Mouse (Mus musculus): ENCODE measurements at regions not wholly inside any gene's neighbourhood (a gene's known extent, or its start where the extent isn't known, plus 50 kb on each side); places are given as distances from the start of the nearest gene placed in this dataset.
A peak's percentile ranks its signal among the peaks of the same experiment; 100 is the strongest.

DNA sequence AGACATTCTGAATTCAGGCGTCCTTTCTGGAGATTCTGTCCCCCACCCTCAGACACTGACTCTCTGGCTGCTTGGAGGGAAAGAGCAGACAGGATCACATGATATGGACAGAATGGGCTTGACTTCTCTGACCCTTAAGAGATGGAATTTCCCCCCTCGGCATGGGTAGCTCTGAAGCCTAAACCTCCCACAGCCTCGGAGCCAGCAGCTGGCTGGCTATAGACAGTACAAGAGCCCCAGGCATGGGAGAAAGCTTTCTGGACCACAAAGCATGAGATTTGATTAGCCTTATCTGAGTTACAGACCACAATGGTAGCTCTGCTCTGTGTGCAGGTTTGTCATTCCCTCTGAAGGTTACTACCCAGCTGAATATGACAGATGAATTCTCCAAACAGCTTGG is 156.1 kb upstream of the Sstr4 start:
- Histone ChIP-seq H3K27ac (no peak overlapping the region), H3K4me2 (ENCODE audit: low read length) (no peak overlapping the region), H3K9me3 (replicated peaks; ENCODE audit: low read length) (no peaks in the 10 kb centered on the region), H3K4me3 (replicated peaks; ENCODE audit: low read depth, low read length) (no peak overlapping the region), H3K27me3 (ENCODE audit: insufficient read depth, low read length) (no peaks in the 10 kb centered on the region), H3K4me1 (replicated peaks; ENCODE audit: insufficient read depth, low read length) (no peaks in the 10 kb centered on the region), H3K36me3 (ENCODE audit: insufficient read depth, low read length) (no peaks in the 10 kb centered on the region), H3K9ac (ENCODE audit: low read depth, low read length) (no peak overlapping the region)
- peak; percentile 67; the same call in 1 of the 2 replicates for ATAC-seq (replicated peaks; ENCODE audit: low FRiP score, low read depth)
- TF ChIP-seq CTCF (IDR thresholded peaks at IDR 0.05; ENCODE audit: low read depth), result no peak
- 22% methylated on average over 3 of the region's 3 CpGs for WGBS
- DNase-seq (ENCODE audit: low spot score), result peak; percentile 50

DNA sequence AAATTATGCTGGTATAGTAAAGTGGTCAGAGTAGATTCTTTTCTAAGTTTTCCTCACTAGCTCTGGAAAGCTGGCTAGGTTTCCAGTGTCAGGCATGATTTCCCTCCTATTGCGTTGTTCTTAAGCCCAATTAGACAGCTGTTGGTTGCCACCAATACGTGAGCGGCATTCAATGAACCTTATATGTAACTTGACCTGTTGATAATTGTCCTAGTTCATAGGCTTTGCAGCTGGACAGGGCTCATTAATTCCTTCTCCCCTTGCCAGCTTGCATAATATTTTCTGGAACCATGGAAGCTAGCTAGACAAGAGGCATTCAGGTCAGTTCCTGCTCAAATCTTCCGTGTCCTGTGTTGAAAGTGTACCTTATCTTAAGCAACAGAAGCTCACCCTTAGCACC is 152.9 kb upstream of the Sstr4 start:
- WGBS, result 49% methylated on average over 4 of the region's 4 CpGs
- Histone ChIP-seq H3K4me1 (replicated peaks; ENCODE audit: insufficient read depth, low read length) (no peaks in the 10 kb centered on the region), H3K36me3 (ENCODE audit: insufficient read depth, low read length) (no peaks in the 10 kb centered on the region), H3K9ac (ENCODE audit: low read depth, low read length) (no peak overlapping the region), H3K27me3 (ENCODE audit: insufficient read depth, low read length) (no peaks in the 10 kb centered on the region), H3K4me2 (ENCODE audit: low read length) (no peak overlapping the region), H3K4me3 (replicated peaks; ENCODE audit: low read depth, low read length) (no peak overlapping the region), H3K9me3 (replicated peaks; ENCODE audit: low read length) (no peaks in the 10 kb centered on the region), H3K27ac (no peak overlapping the region)
- TF ChIP-seq CTCF (IDR thresholded peaks at IDR 0.05; ENCODE audit: low read depth), result no peak
- ATAC-seq (replicated peaks; ENCODE audit: low FRiP score, low read depth), result peak; percentile 85
- peak; percentile 73 for DNase-seq (ENCODE audit: low spot score)

DNA sequence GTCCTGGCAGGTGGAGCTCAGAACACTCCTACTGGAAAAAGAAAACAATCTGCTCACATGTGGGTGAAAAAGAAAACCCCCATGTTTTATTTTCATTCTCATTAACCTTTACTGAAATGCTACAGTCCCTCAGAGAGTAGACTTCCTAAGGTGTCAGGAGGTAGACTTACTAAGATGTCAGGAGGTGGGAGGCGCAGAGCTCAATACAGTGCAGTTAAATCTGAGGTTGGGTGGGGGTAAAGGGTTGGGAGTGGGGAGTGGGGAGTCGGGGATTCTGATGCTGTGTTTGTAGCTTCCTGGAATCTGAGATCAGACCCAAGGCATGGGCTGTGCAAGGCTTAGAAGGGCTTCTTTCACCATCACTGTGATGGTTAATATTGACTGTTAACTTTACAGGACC is 149.6 kb upstream of the Sstr4 start:
- no peak for ATAC-seq (replicated peaks; ENCODE audit: low FRiP score, low read depth)
- WGBS, result 63% methylated on average over 2 of the region's 2 CpGs
- no peak for TF ChIP-seq CTCF (IDR thresholded peaks at IDR 0.05; ENCODE audit: low read depth)
- no peaks in the 10 kb centered on the region for H3K9me3 ChIP-seq (replicated peaks; ENCODE audit: low read length)
- H3K4me2 ChIP-seq (ENCODE audit: low read length), result no peak overlapping the region
- H3K36me3 ChIP-seq (ENCODE audit: insufficient read depth, low read length), result no peaks in the 10 kb centered on the region
- no peak overlapping the region for H3K9ac ChIP-seq (ENCODE audit: low read depth, low read length)
- no peak overlapping the region for H3K4me3 ChIP-seq (replicated peaks; ENCODE audit: low read depth, low read length)
- H3K27me3 ChIP-seq (ENCODE audit: insufficient read depth, low read length), result no peaks in the 10 kb centered on the region
- no peak overlapping the region for H3K27ac ChIP-seq
- peak; percentile 9 for DNase-seq (ENCODE audit: low spot score)
- H3K4me1 ChIP-seq (replicated peaks; ENCODE audit: insufficient read depth, low read length), result no peaks in the 10 kb centered on the region

DNA sequence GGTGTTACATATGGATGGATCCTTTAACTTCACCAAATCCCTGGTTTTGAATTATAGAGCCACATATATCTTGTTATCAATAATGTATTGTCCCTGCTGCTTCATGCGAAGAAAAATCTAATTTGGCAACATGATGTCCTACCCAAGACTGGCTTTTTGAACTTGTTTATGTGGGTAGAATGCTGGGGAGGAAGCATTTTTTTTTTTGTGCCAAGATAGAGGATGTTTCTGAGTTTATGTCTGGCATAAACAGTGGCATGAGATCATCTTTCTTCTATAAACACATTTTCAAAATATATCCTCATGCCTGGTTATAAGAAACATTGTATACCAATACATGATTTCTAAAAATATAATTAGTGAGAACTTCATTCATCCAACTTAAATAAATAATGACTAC is 144.2 kb upstream of the Sstr4 start:
- DNase-seq (ENCODE audit: low spot score), result no peak
- Histone ChIP-seq H3K27ac (no peak overlapping the region), H3K27me3 (ENCODE audit: insufficient read depth, low read length) (no peaks in the 10 kb centered on the region), H3K4me2 (ENCODE audit: low read length) (no peak overlapping the region), H3K36me3 (ENCODE audit: insufficient read depth, low read length) (no peaks in the 10 kb centered on the region), H3K9me3 (replicated peaks; ENCODE audit: low read length) (no peaks in the 10 kb centered on the region), H3K9ac (ENCODE audit: low read depth, low read length) (no peak overlapping the region), H3K4me3 (replicated peaks; ENCODE audit: low read depth, low read length) (no peak overlapping the region), H3K4me1 (replicated peaks; ENCODE audit: insufficient read depth, low read length) (no peaks in the 10 kb centered on the region)
- TF ChIP-seq CTCF (IDR thresholded peaks at IDR 0.05; ENCODE audit: low read depth), result no peak
- 83% methylated on average over 1 of the region's 1 CpGs for WGBS
- ATAC-seq (replicated peaks; ENCODE audit: low FRiP score, low read depth), result no peak

DNA sequence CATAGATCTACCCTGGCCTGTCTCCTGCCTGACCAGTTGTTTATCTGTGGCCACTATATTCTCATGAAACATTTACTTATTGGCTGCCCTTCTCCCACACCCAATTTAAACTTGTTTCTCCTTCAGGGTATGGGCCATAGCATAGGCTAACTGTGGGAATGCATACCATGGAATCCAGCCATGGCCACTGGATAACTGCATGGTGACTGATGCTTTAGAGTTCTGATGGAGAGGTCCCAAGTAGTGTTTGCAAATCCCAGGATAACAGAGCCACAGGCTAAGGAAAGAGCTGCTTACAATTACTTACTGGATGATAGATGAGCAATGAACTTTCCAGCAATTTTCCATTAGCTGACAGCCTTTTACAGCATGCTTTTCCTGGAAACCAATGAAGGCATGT is 139.5 kb upstream of the Sstr4 start:
- TF ChIP-seq CTCF (IDR thresholded peaks at IDR 0.05; ENCODE audit: low read depth), result no peak
- DNase-seq (ENCODE audit: low spot score) (no peak), ATAC-seq (replicated peaks; ENCODE audit: low FRiP score, low read depth) (no peak)
- H3K4me2 ChIP-seq (ENCODE audit: low read length), result no peak overlapping the region
- H3K27ac ChIP-seq, result no peak overlapping the region
- no peaks in the 10 kb centered on the region for H3K36me3 ChIP-seq (ENCODE audit: insufficient read depth, low read length)
- no peak overlapping the region for H3K4me3 ChIP-seq (replicated peaks; ENCODE audit: low read depth, low read length)
- no peaks in the 10 kb centered on the region for H3K27me3 ChIP-seq (ENCODE audit: insufficient read depth, low read length)
- no peaks in the 10 kb centered on the region for H3K4me1 ChIP-seq (replicated peaks; ENCODE audit: insufficient read depth, low read length)
- H3K9ac ChIP-seq (ENCODE audit: low read depth, low read length), result no peak overlapping the region
- no peaks in the 10 kb centered on the region for H3K9me3 ChIP-seq (replicated peaks; ENCODE audit: low read length)

DNA sequence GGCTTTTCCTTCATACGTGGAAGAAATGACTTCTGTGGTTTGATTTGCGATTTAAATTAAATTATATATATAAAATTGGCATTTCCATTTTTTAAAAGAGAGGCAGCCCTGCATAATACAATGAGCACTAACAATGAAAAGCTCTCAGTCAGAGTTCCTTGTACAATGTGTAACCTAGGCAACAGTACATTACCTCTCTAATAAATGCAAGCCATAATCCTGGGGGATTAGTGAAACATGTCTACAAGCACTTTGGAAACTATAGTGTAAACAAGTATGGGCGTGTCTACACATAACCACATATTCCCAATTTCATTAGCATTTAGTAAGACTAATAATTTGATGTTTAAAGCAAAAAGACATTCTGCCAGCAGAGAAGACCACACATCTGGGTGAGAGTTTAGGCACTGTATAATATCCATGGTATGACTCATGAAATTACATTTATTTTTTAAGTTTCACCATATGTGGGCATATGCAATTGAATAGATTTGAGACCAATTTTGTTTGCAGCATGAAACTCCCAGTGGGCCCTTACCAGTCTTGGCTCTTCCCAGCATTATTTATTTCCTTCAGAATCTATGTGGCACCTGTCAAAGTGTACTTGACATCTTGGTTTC is 130.9 kb upstream of the Sstr4 start:
- TF ChIP-seq CTCF (IDR thresholded peaks at IDR 0.05; ENCODE audit: low read depth), result no peak
- 86% methylated on average over 3 of the region's 3 CpGs for WGBS
- Histone ChIP-seq H3K4me3 (replicated peaks; ENCODE audit: low read depth, low read length) (no peak overlapping the region), H3K27ac (no peak overlapping the region), H3K27me3 (ENCODE audit: insufficient read depth, low read length) (no peaks in the 10 kb centered on the region), H3K9me3 (replicated peaks; ENCODE audit: low read length) (no peaks in the 10 kb centered on the region), H3K4me2 (ENCODE audit: low read length) (no peak overlapping the region), H3K36me3 (ENCODE audit: insufficient read depth, low read length) (no peaks in the 10 kb centered on the region), H3K4me1 (replicated peaks; ENCODE audit: insufficient read depth, low read length) (no peaks in the 10 kb centered on the region), H3K9ac (ENCODE audit: low read depth, low read length) (no peak overlapping the region)
- ATAC-seq (replicated peaks; ENCODE audit: low FRiP score, low read depth) (no peak), DNase-seq (ENCODE audit: low spot score) (no peak)

DNA sequence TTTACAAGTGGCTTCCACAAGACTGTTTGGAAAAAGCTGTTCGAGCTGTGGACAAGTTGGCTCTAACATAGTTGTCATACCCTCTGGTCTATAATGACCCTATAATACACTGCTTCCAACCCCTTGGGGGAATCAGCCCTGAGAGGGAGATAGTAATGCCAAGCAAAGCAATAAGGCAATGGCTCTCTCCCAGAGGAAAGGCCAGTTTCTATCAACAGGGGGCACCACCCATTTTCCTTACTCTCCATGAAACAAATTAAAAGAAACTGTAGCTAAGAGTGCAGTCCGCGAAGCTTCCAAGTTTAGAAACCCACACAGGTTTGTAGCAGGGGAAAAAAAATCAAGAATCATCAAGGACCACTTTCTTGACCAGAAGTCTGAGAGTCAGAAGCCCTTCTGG is 115.9 kb upstream of the Sstr4 start:
- Histone ChIP-seq H3K4me3 (replicated peaks; ENCODE audit: low read depth, low read length) (no peak overlapping the region), H3K4me1 (replicated peaks; ENCODE audit: insufficient read depth, low read length) (no peaks in the 10 kb centered on the region), H3K9me3 (replicated peaks; ENCODE audit: low read length) (no peaks in the 10 kb centered on the region), H3K27me3 (ENCODE audit: insufficient read depth, low read length) (no peaks in the 10 kb centered on the region), H3K27ac (no peak overlapping the region), H3K9ac (ENCODE audit: low read depth, low read length) (no peak overlapping the region), H3K36me3 (ENCODE audit: insufficient read depth, low read length) (no peaks in the 10 kb centered on the region), H3K4me2 (ENCODE audit: low read length) (no peak overlapping the region)
- DNase-seq (ENCODE audit: low spot score), result no peak
- TF ChIP-seq CTCF (IDR thresholded peaks at IDR 0.05; ENCODE audit: low read depth), result no peak
- 88% methylated on average over 3 of the region's 3 CpGs for WGBS
- ATAC-seq (replicated peaks; ENCODE audit: low FRiP score, low read depth), result no peak

Data from kidney, postnatal 0 days (tissue).